1 mouse cellular context compared by ENCODE assay signal in the genomic region with DNA sequence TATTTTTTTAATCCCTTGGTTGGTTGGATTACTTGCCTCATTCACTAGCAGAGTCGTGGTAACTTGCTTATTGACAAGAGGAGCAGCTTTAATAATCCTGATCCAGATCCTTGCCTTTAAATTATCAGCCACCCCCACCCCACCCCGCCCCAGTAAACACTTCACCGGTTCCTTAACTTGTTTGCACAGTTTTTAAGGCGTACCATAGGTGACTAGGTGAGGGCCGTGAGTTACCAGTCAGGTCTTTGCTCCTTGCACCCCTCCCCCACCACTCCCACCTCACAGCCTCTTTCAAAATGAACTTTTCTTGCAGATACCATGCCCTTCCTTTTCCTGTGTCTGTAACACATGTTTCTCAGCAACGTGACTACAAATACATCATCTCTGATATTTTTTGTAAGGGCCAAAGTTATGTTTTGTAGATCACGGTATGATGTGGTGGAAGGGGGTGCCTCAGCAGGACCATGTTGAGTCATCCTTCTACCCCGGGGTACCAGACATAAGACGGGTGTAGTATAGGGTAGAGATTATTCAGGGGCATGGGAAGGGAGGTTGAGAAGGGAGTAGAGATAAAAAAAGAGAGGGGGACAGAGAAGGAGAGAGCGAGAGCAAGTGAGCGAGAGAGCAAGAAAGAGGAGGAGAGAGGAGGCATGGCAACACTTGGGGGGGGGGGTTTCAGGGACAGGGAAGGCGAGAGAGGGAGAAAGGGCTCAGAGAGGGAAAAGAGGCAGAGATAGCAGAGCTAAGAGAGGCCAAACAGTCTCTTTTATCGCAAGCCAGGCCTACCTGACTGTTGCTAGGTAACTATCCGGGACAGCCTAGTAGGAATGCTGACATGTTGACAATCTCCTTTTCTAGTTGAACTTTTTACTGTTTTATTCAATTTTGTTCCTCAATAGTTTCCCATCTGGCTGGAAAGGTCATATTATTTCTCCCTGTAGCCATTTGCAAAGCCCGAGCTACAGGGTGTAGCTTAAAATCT.
TF ChIP-seq lines count a peak whose summit lies in the region.

No protein-coding gene starts in this region.

TF ChIP-seq in CH12.LX, 34 proteins besides CTCF, POLR2A, EP300 and RAD21:
- no peak for TF ChIP-seq TBP (conservative IDR thresholded peaks at IDR 0.05; ENCODE audit: low read depth, low read length)
- no peak for TF ChIP-seq CHD2 (IDR thresholded peaks at IDR 0.05; ENCODE audit: low read length)
- TF ChIP-seq SMC3 (IDR thresholded peaks at IDR 0.05; ENCODE audit: low read depth, low read length), result no peak
- TF ChIP-seq JUND (conservative IDR thresholded peaks at IDR 0.05; ENCODE audit: low read depth, low read length), result no peak
- TF ChIP-seq NELFE (IDR thresholded peaks at IDR 0.05; ENCODE audit: low read depth, low read length), result no peak
- no peak for TF ChIP-seq ELF1 (IDR thresholded peaks at IDR 0.05; ENCODE audit: low read depth, low read length)
- no peak for TF ChIP-seq NRF1 (IDR thresholded peaks at IDR 0.05; ENCODE audit: low read depth, low read length)
- no peak for TF ChIP-seq SIN3A (IDR thresholded peaks at IDR 0.05; ENCODE audit: low read length)
- TF ChIP-seq E2F4 (IDR thresholded peaks at IDR 0.05; ENCODE audit: insufficient replicate concordance, low read depth, low read length), result no peak
- no peak for TF ChIP-seq POLR2AphosphoS2 (IDR thresholded peaks at IDR 0.05; ENCODE audit: low read depth, low read length)
- no peak for TF ChIP-seq MAZ (IDR thresholded peaks at IDR 0.05; ENCODE audit: low read depth, low read length)
- TF ChIP-seq GABPA (IDR thresholded peaks at IDR 0.05; ENCODE audit: insufficient replicate concordance, low read depth, low read length), result no peak
- no peak for TF ChIP-seq PAX5 (IDR thresholded peaks at IDR 0.05; ENCODE audit: low read length)
- TF ChIP-seq UBTF (IDR thresholded peaks at IDR 0.05; ENCODE audit: low read depth, low read length), result no peak
- TF ChIP-seq KAT2A (IDR thresholded peaks at IDR 0.05; ENCODE audit: insufficient replicate concordance, low read length), result no peak
- no peak for TF ChIP-seq MYC (IDR thresholded peaks at IDR 0.05; ENCODE audit: low read depth, low read length)
- no peak for TF ChIP-seq JUN (IDR thresholded peaks at IDR 0.05; ENCODE audit: insufficient read depth, low read depth, low read length)
